Mouse (Mus musculus): Measurements from ENCODE around the gene Ilf2.

The Ilf2 gene

GRCm38 (mm10) chr3:90475831-90476611, at the start of gene Ilf2:
Gene Ilf2 (plus strand): TSS chr3:90476126.
- peak; percentile 98 to 99 for DNase-seq (ENCODE audit: low spot score in 2 of 2)

- DNase-seq (ENCODE audit: low spot score in 2 of 2), result no peak
These were observed 48.4 kb upstream of the Ilf2 start for GRCm38 (mm10) chr3:90427574-90427973.

DNA sequence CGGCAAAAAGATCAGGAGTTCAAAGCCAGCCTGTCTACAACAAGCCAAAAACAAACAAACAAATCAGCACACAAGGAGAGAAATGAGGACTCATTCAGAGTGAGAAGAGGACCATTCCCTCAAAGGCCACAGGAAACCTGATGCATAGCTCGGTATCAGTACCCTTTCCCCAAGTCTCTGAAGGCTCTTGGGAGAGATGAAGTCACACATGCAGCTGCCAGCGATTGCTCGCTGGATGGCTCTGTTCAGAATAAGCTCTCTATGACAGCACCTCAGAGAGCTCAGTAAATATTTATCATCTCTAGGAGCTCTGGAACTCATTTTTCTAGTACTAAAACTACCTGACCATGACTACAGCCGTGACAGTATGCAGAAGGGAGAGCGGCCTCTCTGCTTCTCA, 47.7 kb upstream of the Ilf2 start:
- DNase-seq (ENCODE audit: low spot score in 2 of 2), result no peak

GRCm38 (mm10) chr3:90429576-90429975, 46.4 kb upstream of the Ilf2 start:
- DNase-seq (ENCODE audit: low spot score in 2 of 2), result no peak

- no peak for DNase-seq (ENCODE audit: low spot score in 2 of 2)
These were observed 43.6 kb upstream of the Ilf2 start for GRCm38 (mm10) chr3:90432348-90432747.

- no peak for DNase-seq (ENCODE audit: low spot score in 2 of 2)
These were observed 43.1 kb upstream of the Ilf2 start for GRCm38 (mm10) chr3:90432811-90433219.

GRCm38 (mm10) chr3:90433381-90434020, 42.4 kb upstream of the Ilf2 start, which contains the start of gene Ints3:
Gene Ints3 (minus strand): TSS chr3:90433622.
- peak; percentile 100 for DNase-seq (ENCODE audit: low spot score in 2 of 2)

- DNase-seq (ENCODE audit: low spot score in 2 of 2), result no peak
These were observed 41.7 kb upstream of the Ilf2 start for GRCm38 (mm10) chr3:90434073-90434730.

GRCm38 (mm10) chr3:90437131-90437530, 38.8 kb upstream of the Ilf2 start:
- DNase-seq (ENCODE audit: low spot score in 2 of 2), result no peak

DNA sequence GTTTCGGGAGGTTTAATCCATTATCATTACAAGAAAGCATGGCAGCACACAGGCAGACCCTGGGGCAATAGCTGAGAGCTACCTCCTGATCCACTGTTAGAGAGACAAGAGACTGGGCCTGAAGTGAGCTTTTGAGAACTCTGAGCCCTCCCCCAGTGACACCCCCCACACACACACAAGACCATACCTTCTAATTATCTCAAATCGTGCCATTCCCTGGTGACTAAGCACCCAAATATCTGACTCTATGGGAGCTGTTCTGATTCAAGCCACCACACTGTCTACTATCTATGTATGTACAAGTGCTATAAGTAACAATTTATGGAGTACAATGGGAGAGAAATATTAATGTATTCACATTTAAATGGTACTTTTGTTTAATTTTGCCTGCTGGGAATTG, 35.2 kb upstream of the Ilf2 start:
- DNase-seq (ENCODE audit: low spot score in 2 of 2), result no peak

- DNase-seq (ENCODE audit: low spot score in 2 of 2), result no peak
These were observed 31.9 kb upstream of the Ilf2 start for GRCm38 (mm10) chr3:90443977-90444376.

DNA sequence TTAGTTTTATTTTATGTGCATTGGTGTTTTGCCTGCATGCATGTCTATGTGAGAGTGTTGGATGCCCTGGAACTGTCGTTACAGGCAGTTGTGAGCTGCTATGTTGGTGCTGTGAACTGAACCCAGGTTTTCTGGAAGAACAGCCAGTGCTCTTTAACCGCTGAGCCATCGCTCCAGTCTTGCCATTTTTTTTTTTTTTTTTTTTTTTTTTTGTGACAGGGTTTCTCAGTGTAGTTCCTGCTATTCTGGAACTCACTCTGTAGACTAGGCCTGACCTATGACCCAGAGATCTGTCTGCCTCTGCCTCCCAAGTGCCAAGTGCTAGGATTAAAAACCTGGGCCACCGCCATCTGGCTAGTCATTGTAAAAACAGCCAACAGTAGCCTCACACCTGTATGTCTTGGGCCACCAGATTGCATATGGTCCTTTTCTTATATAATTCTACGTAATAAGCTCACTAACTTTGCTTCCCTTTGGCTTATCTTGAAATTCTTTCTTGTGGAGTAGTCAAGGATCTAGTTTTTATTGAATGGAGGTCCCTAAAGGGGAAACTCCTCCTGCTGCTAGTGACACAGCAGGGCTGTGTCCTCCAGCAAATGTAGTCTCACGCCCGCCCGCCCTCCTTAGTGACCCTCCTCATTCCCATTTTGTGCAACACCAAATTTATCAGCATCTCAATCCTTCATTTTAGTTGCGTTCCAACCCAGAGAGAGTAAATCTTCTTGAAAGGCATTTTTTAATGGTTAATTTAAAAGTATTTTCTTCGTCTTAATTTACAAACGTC, 30.3 kb upstream of the Ilf2 start:
- DNase-seq (ENCODE audit: low spot score in 2 of 2), result no peak

GRCm38 (mm10) chr3:90446389-90447122, 29.4 kb upstream of the Ilf2 start:
- DNase-seq (ENCODE audit: low spot score in 2 of 2), result peak; percentile 95 to 98

GRCm38 (mm10) chr3:90447123-90447494, 28.8 kb upstream of the Ilf2 start:
- DNase-seq (ENCODE audit: low spot score in 2 of 2), result no peak

DNA sequence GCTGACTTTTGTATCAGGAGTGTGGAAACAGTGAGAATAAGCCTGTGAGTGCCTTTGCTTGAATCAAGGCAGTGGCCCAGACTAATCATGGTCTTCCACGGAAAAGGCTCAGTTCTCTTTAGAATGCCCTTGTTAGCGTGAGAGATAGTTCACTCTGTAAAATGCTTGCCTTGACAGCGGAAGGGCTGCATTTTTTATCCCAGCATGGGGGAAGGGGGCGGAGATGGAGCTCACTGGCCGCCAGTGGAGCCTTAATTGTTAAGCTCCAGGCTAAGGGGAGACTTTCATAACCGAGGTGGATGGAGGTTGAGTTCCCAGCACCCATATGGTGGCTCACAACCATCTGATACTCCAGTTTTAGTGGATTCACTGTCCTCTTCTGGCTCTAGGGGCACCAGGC, 27.3 kb upstream of the Ilf2 start:
- DNase-seq (ENCODE audit: low spot score in 2 of 2), result no peak

DNA sequence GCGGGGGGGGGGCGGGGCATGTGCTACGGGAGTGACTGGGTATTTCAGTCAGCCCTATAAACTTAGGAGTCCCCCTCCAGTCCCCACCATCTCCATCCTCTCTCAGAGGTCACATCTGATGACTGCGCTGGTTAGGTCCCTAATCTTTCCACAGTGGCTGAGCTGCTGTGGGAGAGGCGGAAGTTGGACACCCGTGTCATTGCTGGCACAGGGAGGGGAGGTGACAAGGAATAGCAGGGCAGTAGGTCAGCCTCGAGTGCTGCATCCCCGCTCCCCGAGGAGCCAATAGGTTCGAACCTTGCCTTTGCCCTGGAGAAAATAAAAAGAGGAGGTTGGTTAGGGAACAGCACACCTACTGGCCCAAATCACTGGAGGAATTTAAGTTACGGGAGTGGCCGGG, 25.1 kb upstream of the Ilf2 start:
- DNase-seq (ENCODE audit: low spot score in 2 of 2), result no peak

DNA sequence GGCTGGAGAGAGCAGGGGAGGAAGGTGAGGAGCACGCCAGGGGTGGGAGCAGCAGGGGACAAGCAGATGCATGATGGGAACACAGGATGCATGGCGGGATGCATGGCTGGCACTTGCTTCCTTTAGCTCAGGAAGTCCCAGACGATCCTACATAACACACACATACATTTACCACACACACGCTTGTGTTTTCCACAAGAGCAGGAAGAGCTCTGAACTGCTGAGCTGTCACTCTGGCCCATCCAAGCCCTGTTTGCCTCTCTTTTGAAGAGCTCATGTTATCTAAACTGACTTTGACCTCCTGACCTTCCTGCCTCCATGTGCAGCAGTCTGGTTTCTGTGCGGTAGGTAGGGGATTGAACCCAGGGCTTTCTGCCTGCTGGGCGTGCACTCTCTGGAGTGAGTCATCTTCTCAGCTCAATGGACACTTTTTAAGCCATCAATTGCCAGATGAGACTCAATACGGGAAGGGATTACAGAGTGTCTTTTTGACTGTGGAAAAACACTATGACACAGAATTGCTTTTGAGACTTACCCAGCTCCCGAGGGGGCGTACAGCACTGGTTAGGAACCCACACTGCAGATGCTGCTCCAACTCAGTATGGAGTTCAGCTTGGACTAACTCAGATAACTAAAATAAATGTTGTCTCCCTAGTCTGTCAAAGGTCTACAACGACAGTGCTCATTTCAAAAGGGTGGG, 24.4 kb upstream of the Ilf2 start:
- no peak for DNase-seq (ENCODE audit: low spot score in 2 of 2)

DNA sequence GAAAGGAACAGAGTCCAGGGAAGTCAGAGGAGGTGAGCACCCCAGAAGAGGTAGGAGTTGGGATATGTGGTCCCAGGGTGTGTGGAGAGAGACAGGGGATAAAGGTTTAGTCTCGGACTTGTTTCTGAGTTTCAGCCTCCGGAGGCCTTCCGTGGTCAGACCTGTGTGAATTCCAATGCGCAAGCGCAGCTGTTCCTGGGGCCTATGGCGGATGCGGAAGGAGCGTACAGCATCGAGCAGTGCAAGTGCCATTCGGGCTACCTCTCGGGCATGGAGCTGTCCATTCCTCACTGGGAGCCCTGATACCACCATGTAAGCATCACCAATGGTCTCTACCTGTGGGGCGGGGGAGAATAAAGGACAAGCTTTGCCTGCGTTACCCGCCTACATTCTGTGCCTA, 21.0 kb upstream of the Ilf2 start:
- DNase-seq (ENCODE audit: low spot score in 2 of 2), result no peak

- DNase-seq (ENCODE audit: low spot score in 2 of 2), result no peak
These were observed 16.2 kb upstream of the Ilf2 start for GRCm38 (mm10) chr3:90459727-90460126.

- no peak for DNase-seq (ENCODE audit: low spot score in 2 of 2)
These were observed 15.6 kb upstream of the Ilf2 start for GRCm38 (mm10) chr3:90460315-90460714.

DNA sequence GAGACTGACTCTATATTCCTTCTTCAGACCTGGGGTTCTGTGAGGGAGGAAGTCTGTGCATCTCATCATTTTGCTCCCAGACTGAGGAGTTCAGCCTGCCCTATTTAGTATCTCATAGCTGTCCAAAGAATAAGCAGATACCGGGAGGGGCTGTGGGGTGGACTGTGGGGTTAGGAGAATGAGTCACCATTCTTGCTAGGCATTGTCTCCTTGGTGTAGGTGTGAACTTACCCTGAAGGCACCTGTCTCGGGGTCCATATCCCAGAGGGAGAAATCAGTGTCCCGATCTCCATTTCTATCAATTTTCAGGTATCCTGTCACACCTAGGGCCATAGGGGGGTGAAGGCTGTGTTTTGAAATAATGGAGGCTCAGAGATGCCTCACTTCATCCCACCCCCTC, 14.0 kb upstream of the Ilf2 start:
- no peak for DNase-seq (ENCODE audit: low spot score in 2 of 2)
